Mouse (Mus musculus) megakaryocyte progenitor cell, adult 5-6 weeks (primary cell): ENCODE measurements around the gene Olfr971. TPM values are rescaled to one million over a fixed set of nuclear protein-coding genes. Genes with fewer than 3 reads are reported as not detected.
"Not testable (repeated sequence)": the region's sequence is repeated elsewhere in the genome, so short reads cannot be mapped to it uniquely, and the experiment has no call there.

Experiments used
- ATAC-seq: replicated peaks from 2 replicates; pipeline ENCODE4 v1.8.0; 2016; ENCODE audit warnings: mild to moderate bottlenecking, moderate TSS enrichment, inconsistent platforms; ENCODE audit not compliant: poor library complexity
- total RNA-seq, 2 experiments: library from RNA; stranded (forward) in 1 of 2; stranded (reverse) in 1 of 2; fragments of 157-497, 149-512 nt in 1 of 2; fragments of 200-1000 nt in 1 of 2; gene quantifications; 2 replicates each; pipeline versions ENCODE4 v1.2.3 to v1.2.4; 2015 to 2017

Olfr971 gene
- total RNA-seq (2015) (not detected in 2 replicates), total RNA-seq (2017) (not detected in 2 replicates)

- ATAC-seq: not testable (repeated sequence)
These were observed at the start of gene Olfr971 for GRCm38 (mm10) chr9:39836576-39836975. Gene Olfr971 (plus strand): TSS chr9:39836876.

GRCm38 (mm10) chr9:39790558-39790957, 46.1 kb upstream of the Olfr971 start, which contains the start of gene Olfr969:
Gene Olfr969 (plus strand): TSS chr9:39790945.
- ATAC-seq: no peak

GRCm38 (mm10) chr9:39808560-39808959, 28.1 kb upstream of the Olfr971 start, which contains the start of gene Olfr970:
Gene Olfr970 (plus strand): TSS chr9:39808860.
- ATAC-seq: no peak

GRCm38 (mm10) chr9:39866122-39866521, 29.4 kb downstream of the Olfr971 start, which contains the start of gene Olfr972:
Gene Olfr972 (plus strand): TSS chr9:39866422.
- no peak for ATAC-seq

- ATAC-seq: not testable (repeated sequence)
These were observed 35.3 kb downstream of the Olfr971 start for GRCm38 (mm10) chr9:39871986-39872385.

- not testable (repeated sequence) for ATAC-seq
These were observed 41.1 kb downstream of the Olfr971 start for GRCm38 (mm10) chr9:39877541-39878396.

Other genes starting within 250 kb of the Olfr971 start
- not detected in 2 replicates for gene AW551984, start 232.5 kb upstream of the Olfr971 start, total RNA-seq (2015)
- gene AW551984, start 232.5 kb upstream of the Olfr971 start, total RNA-seq (2017): not detected in 2 replicates
- not detected in 2 replicates for gene Olfr148, start 226.2 kb upstream of the Olfr971 start, total RNA-seq (2015)
- gene Olfr148, start 226.2 kb upstream of the Olfr971 start, total RNA-seq (2017): not detected in 2 replicates
- not detected in 2 replicates for gene Olfr960, start 215.5 kb upstream of the Olfr971 start, total RNA-seq (2015)
- gene Olfr960, start 215.5 kb upstream of the Olfr971 start, total RNA-seq (2017): not detected in 2 replicates
- not detected in 2 replicates for gene Olfr961, start 191.8 kb upstream of the Olfr971 start, total RNA-seq (2015)
- gene Olfr961, start 191.8 kb upstream of the Olfr971 start, total RNA-seq (2017): not detected in 2 replicates
- not detected in 2 replicates for gene Olfr963, start 169.7 kb upstream of the Olfr971 start, total RNA-seq (2015)
- not detected in 2 replicates for gene Olfr963, start 169.7 kb upstream of the Olfr971 start, total RNA-seq (2017)
- gene Olfr149, start 129.8 kb upstream of the Olfr971 start, total RNA-seq (2015): not detected in 2 replicates
- gene Olfr149, start 129.8 kb upstream of the Olfr971 start, total RNA-seq (2017): not detected in 2 replicates
- gene Olfr965, start 125.5 kb upstream of the Olfr971 start, total RNA-seq (2015): not detected in 2 replicates
- gene Olfr965, start 125.5 kb upstream of the Olfr971 start, total RNA-seq (2017): not detected in 2 replicates
- not detected in 2 replicates for gene Olfr150, start 105.9 kb upstream of the Olfr971 start, total RNA-seq (2015)
- not detected in 2 replicates for gene Olfr150, start 105.9 kb upstream of the Olfr971 start, total RNA-seq (2017)
- gene Olfr967, start 90.6 kb upstream of the Olfr971 start, total RNA-seq (2015): not detected in 2 replicates
- gene Olfr967, start 90.6 kb upstream of the Olfr971 start, total RNA-seq (2017): not detected in 2 replicates
- gene Olfr968, start 53.6 kb upstream of the Olfr971 start, total RNA-seq (2015): not detected in 2 replicates
- not detected in 2 replicates for gene Olfr968, start 53.6 kb upstream of the Olfr971 start, total RNA-seq (2017)
- not detected in 2 replicates for gene Olfr969, start 45.9 kb upstream of the Olfr971 start, total RNA-seq (2015)
- gene Olfr969, start 45.9 kb upstream of the Olfr971 start, total RNA-seq (2017): not detected in 2 replicates
- not detected in 2 replicates for gene Olfr970, start 28.0 kb upstream of the Olfr971 start, total RNA-seq (2015)
- gene Olfr970, start 28.0 kb upstream of the Olfr971 start, total RNA-seq (2017): not detected in 2 replicates
- not detected in 2 replicates for gene Olfr972, start 29.5 kb downstream of the Olfr971 start, total RNA-seq (2015)
- gene Olfr972, start 29.5 kb downstream of the Olfr971 start, total RNA-seq (2017): not detected in 2 replicates
- not detected in 2 replicates for gene Olfr229, start 70.5 kb downstream of the Olfr971 start, total RNA-seq (2015)
- gene Olfr229, start 70.5 kb downstream of the Olfr971 start, total RNA-seq (2017): not detected in 2 replicates
- not detected in 2 replicates for gene Olfr974, start 100.6 kb downstream of the Olfr971 start, total RNA-seq (2015)
- gene Olfr974, start 100.6 kb downstream of the Olfr971 start, total RNA-seq (2017): not detected in 2 replicates
- gene Olfr975, start 115.2 kb downstream of the Olfr971 start, total RNA-seq (2015): not detected in 2 replicates
- gene Olfr975, start 115.2 kb downstream of the Olfr971 start, total RNA-seq (2017): not detected in 2 replicates
- gene Olfr976, start 124.3 kb downstream of the Olfr971 start, total RNA-seq (2015): not detected in 2 replicates
- gene Olfr976, start 124.3 kb downstream of the Olfr971 start, total RNA-seq (2017): not detected in 2 replicates
- not detected in 2 replicates for gene Olfr978, start 155.2 kb downstream of the Olfr971 start, total RNA-seq (2015)
- not detected in 2 replicates for gene Olfr978, start 155.2 kb downstream of the Olfr971 start, total RNA-seq (2017)
- not detected in 2 replicates for gene Olfr979, start 166.6 kb downstream of the Olfr971 start, total RNA-seq (2015)
- not detected in 2 replicates for gene Olfr979, start 166.6 kb downstream of the Olfr971 start, total RNA-seq (2017)
- gene Olfr980, start 172.7 kb downstream of the Olfr971 start, total RNA-seq (2015): not detected in 2 replicates
- not detected in 2 replicates for gene Olfr980, start 172.7 kb downstream of the Olfr971 start, total RNA-seq (2017)
- gene Olfr981, start 184.6 kb downstream of the Olfr971 start, total RNA-seq (2015): not detected in 2 replicates
- not detected in 2 replicates for gene Olfr981, start 184.6 kb downstream of the Olfr971 start, total RNA-seq (2017)
- not detected in 2 replicates for gene Olfr982, start 237.0 kb downstream of the Olfr971 start, total RNA-seq (2015)
- not detected in 2 replicates for gene Olfr982, start 237.0 kb downstream of the Olfr971 start, total RNA-seq (2017)